Mouse (Mus musculus): ENCODE results near the gene Fam193b.
A peak's percentile ranks its signal among the peaks of the same experiment; 100 is the strongest.
"Not testable (repeated sequence)": the region's sequence is repeated elsewhere in the genome, so short reads cannot be mapped to it uniquely, and the experiment has no call there.

The Fam193b gene

DNA sequence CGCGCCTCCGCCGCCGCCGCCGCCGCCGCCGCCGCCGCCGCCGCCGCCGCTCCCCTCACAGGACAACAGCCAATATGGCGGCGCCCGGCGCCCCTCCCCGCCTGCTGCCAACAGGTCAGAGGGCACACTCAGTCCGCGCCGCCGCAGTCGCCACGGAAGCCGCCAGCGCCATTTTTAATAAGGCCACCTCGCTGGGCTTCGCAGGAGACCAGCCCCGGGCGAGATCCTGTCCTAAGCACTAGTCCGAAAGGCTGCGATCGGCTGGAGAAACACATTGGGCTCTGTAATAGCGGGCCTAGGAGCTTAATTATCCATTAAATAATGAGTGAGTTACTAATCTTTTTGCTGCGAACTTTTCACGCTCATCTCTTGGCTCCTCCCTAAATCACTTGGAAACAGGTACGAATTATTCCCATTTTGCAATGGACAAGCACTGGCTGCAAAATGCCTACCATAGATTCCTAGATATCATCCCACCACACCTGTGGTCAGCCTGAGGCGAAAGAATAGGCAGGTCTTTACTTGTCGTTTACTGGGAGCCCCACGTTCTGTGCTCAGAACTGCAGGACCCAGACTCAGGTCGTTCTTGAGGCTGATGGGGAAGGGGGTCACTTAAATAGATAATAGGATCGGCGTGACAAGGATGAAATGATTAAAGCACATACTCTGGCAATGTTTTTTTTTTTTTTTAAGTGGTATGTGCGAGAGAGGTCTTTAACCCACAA lies at the start of gene Fam193b:
Fam193b (minus strand) TSS at position 94 of the 725 bp plus-strand sequence.
- peak; percentile 93 to 94 for DNase-seq (ENCODE audit: low spot score in 2 of 2)

DNA sequence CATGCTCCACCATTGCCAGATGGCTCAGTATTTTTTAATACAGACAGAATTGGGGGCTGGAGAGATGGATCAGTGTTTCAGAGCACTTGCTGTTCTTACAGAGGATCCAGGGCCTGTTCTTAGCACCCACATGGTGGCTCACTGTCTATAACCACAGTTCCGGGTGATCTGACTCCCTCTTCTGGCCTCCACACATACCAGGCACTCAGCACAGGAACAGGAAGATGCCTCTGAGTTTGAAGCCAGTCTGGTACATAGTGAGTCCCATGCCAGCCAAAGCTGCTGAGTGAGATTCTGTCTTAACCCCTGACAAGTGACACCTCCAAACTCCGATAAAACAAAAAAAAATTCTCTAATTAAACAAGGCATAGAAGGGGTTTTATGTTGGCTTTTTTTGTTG lies 49.4 kb upstream of the Fam193b start:
- no peak for DNase-seq (ENCODE audit: low spot score in 2 of 2)

DNA sequence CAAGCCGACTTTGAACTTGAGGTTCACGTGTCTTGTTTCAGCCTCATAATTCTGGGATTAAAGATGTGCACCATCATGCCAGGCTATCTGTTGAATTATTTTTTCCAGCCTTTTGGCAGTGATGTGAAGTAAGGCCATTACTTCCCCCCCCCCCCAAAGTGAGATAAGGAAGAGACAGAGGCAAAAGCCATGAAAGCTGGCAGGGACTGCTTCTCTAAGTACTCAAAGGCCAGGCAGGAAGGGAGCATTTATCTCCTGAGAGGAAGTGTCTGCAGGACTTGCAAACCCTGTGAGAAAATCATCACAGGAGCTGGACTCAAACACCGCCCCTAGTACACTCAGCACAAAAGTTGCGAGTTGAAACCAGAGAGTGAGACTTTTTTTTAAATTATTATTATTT lies 48.4 kb upstream of the Fam193b start:
- no peak for DNase-seq (ENCODE audit: low spot score in 2 of 2)

DNA sequence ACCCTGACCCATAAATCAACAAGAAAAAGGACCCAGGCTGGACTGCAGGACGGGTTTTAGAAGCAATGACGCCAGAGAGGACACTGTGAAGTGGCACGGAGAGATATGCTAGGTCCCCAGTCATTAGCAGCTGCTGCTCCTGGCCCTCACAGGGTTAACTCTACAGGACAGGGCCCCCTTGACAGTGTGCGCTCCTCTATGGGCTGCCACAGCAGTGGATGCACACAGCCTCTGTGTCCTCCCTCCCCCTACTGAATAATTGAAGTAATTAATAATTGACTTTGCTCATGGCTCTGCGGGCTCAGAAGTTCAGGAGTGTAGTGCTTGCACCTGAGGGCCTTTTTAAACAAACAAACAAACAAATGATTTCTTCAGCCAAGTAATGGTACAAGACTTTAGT lies 42.6 kb upstream of the Fam193b start:
- no peak for DNase-seq (ENCODE audit: low spot score in 2 of 2)

DNA sequence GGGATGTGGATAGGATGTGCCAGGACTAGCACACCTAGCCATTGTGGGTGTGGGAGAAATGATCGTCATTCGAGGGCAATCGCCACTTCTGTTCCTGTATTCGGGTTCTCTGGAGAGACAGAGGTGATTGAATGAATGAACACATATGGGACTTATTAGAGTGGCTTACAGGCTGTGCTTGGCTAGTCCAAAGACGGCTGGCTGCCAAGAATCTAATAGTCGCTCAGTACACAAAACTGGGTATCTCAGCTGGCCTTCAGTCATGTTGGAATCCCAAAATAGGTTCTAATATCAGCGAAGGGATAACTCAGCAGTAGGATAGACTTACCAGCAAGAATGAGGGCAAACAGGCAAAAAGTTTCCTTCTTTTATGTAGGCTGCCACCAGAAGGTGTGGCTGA lies 41.1 kb upstream of the Fam193b start:
- DNase-seq (ENCODE audit: low spot score in 2 of 2): no peak

DNA sequence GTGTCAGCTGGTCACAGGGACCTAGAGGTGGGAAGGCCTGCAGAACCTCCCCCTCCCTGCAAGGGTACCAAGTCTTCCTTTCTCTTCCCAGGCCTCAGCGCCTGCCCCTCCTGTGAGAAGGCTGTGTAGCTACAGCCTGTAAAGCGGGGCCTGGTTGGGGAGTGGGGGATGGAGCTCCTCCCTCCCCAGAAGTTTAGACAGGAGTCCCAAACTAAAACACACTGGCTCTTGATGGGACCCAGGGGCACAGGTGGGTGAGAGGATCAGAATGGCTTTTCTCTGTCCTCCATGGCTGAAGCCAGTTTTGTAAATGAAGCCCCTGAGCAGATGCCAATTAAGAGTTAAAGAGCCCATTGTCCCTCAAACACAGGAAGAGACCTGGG lies 36.7 kb upstream of the Fam193b start:
- DNase-seq (ENCODE audit: low spot score in 2 of 2): no peak

DNA sequence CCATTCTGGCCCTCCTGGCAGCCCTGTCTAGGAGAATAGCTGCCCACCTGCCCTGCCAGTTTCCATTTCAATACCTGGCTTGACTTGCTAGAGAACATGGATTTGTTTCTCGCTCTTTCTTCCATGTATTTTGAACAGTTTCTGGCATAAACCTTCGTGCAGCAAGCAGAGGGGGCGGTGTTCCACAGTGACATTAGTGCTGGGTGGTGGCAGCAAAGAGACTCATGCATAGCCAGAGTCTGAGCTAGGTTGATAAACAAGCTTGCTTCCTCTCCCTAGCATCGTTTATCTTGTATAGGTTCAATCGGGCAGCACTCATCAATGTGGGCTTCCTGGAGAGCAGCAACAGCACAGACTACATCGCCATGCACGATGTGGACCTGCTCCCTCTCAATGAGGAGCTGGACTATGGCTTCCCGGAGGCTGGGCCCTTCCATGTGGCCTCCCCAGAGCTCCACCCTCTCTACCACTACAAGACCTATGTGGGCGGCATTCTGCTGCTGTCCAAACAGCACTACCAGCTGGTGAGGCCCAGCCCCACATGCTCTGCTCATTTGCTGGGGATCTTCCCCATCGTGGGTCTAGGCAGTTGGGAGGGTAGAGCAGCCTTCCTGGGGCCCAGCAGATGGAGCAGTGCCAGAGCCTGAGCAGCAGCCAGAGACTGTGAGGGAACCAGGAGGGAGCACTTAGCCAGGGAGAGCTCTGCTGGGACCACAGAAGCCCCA lies 36.1 kb upstream of the Fam193b start:
- DNase-seq (ENCODE audit: low spot score in 2 of 2): no peak

DNA sequence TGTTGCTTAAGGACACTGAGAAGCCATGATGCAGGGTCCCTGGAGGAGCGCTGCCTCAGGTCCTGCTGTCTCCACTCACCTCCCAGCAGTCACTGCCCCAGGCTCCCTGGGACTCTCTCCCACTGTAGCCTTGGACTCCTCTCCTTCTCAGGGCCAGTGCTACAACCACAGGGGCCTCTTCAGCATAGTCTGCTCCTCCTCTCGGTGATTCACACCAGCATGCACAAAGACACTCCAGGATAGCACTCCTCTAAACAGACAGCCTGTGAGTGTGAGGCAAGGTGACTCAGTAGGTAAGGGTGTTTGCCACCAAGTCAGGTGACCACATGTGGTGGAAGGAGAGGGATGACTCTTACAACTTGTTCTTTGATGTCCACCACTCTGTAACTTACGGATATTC lies 33.7 kb upstream of the Fam193b start:
- DNase-seq (ENCODE audit: low spot score in 2 of 2): no peak

DNA sequence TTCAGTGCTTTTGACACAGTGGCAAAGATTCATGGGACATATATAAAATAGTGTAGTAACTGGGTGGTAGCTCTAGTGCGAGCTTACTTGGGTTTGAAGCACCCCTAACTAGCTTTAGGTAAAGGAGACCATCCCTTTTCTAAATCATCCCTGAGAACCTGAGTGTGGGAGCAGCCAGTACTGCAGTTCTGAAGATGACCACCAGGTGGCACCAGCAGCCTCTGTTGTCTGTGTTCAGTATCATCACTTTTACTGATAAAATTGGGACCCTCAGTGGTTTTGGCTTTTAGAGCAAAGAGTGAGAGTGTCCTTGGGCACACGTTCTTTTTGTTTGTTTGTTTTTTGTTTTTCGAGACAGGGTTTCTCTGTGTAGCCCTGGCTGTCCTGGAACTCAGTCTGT lies 30.7 kb upstream of the Fam193b start:
- peak; percentile 84 to 87 for DNase-seq (ENCODE audit: low spot score in 2 of 2)

DNA sequence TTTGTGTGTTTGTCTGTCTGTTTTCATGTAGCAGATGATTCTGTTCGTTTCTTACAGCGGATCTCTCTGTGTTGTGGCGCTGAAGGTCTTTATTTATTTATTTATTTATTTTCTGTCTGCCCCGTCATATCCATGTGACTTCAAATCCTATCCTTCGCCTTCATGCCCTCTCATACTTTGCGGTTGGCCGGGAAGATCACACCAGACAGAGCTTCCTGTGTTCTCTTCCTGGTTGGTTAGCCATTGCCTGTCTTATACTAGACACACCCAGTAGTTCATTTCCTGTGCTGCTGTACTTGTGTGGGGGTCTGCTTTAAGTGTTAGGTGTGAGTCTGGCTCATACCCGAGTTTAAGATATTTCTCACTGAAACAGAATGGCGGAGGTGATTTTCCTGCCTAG lies 29.7 kb upstream of the Fam193b start:
- no peak for DNase-seq (ENCODE audit: low spot score in 2 of 2)

DNA sequence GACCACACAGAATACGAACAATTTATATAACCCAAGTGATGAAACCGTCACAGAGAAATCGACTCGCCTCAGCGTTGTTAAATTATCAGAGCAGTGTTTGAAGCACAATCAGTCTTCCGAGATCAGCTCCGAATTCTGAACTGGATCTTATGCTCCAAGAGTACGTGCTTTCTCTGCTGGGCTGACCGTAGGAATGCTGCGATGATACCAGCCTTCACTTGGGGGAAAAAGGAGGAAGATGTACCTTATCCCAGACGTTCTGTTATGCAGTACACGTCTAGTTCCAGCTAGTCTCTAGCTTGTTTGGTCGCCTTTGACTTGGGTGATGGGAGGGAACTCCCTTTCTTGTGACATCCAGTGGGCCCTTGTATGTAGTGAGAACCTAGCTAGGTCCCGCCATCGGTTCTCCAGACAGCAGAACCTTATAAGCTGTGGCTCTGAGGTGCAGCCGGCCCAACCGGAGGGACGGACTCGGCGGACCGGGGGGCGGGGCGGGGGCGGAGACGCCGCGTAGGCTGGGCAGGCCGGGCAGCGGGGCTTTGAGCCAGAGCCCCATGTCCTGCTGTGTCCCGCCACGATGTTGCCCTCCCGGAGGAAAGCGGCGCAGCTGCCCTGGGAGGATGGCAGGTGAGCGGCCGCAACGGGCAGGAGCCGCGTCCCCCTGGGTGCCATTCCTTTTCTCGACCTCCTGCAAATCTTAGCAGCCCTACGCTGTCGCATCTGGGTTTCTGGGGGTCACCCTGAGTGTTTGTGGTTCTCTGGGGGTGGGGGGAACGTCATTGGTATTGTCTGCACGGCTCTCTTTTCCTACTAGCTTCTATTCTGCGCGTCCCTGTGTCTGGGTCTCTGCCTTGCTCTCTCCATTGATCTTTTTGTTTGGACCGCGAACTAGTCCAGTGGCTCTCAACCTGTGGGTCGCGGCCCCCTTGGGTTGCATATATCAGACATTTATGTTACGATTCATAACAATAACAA lies 28.9 kb upstream of the Fam193b start, which contains the start of gene B4galt7:
B4galt7 (plus strand) TSS at position 331 of the 975 bp plus-strand sequence.
- peak; percentile 87 to 88 for DNase-seq (ENCODE audit: low spot score in 2 of 2)

DNA sequence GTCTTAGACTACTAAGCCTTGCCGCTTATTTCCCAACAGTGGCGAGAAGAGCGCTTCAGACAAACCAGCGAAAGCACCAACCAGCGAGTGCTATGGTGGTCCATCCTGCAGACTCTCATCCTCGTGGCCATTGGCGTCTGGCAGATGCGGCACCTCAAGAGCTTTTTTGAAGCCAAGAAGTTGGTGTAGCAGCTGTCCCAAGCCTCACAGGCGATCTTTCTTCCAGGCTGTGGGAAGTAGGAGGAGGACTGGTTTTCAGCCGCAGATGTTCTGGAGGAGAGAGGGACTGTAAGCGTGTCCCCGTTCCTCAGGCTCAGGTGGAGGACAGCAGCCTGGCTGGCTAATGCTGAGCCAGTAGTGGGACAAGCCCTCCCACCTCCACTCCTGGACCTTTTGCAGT lies 25.9 kb upstream of the Fam193b start:
- peak in 1 of 2 experiments; percentile 55 for DNase-seq (ENCODE audit: low spot score in 2 of 2)

DNA sequence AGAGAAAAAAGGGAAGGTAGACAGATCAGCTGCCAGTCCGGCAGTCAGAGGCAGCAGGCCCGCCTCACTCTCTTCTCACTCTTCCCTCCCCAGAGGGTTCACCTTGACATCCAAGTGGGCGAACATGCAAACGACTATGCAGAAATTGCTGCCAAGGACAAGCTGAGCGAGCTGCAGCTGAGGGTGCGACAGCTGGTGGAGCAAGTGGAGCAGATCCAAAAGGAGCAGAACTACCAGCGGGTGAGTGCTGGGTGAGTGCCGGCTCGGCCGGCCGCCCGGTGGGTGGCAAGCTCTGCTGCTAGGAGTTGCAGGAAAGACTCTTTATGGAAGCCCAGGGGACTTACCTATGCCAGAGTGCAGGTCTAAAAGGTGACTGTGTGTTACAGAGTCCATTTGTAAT lies 24.5 kb upstream of the Fam193b start:
- peak; percentile 72 to 86 for DNase-seq (ENCODE audit: low spot score in 2 of 2)

DNA sequence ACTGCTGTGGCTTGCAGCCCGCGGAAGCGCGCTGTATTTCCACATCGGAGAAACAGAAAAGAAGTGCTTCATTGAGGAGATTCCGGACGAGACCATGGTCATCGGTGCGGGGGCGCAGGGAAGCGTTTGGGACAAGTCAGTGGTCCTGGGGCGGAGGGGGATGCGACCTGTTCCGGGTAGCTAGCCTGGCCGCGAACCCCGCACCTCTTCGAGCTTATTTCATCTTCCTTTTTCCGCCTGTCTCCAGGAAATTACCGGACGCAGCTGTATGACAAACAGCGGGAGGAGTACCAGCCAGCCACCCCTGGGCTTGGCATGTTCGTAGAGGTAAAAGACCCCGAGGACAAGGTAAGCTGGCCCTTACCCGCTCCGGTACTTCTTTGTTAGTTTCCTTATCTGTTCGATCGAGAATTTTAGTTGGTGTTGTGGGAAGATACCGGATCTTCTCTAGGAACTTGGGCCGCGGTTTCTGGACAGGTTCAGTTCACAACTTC lies 22.4 kb upstream of the Fam193b start:
- no peak for DNase-seq (ENCODE audit: low spot score in 2 of 2)

DNA sequence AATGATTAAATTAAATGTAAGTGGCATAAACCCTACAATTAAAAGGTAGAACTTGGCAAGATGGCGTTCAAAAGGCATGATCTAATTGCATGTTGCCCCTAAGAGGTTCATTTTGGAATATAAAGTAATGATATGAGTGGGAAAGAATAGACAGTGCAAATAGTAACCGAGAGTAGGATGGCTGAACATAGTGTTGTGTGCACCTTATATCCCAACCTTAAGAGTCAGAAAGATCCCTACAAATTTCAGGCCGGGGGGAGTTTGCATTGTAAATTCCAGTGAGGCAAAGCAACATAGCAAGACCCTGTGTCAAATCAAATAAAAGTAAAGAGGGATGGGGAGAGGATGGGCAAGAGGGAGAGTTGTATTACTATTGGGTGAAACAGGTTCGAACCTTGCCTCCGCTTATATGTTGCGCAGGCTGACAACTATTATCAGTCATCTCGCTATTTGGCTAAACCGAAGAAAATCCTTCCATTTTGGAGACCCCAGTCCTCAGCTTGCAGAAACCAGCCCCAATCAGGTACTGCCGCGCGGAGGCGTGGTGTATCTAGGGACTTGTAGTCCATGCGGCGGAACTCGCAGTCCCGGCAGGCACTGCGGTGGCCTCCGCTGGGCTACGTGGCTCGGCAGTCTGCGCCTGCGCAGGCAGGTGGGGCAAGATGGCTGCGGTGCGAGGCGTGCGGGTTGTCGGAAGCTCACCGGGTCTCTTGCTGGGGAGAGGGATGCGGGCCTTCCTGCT lies 21.8 kb upstream of the Fam193b start:
- peak; percentile 97 to 98 for DNase-seq (ENCODE audit: low spot score in 2 of 2)

DNA sequence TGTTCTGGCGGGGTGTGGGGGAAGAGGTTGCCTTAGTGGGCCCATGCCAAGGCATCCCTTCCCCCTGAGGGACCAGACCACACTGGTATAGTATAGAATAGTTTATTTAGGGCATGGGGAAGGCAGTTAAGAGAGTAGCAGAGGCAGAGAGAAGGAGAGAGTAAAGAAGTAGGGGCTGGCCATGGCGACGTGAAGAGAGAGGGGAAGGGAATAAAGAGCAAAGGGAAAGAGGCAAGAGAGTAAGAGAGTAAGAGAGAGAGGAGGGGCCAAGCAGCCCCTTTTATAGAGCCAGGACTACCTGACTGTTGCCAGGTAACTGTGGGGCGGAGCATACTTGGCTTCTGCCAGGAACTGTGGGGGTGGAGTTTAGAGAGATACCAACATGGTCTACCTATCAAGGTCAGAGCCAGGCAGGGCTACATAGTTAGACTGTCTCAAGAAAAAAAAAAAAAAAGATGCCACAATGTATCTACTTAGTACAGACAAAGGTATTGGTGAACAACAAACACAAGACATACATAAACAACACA lies 21.1 kb upstream of the Fam193b start:
- no peak for DNase-seq (ENCODE audit: low spot score in 2 of 2)

DNA sequence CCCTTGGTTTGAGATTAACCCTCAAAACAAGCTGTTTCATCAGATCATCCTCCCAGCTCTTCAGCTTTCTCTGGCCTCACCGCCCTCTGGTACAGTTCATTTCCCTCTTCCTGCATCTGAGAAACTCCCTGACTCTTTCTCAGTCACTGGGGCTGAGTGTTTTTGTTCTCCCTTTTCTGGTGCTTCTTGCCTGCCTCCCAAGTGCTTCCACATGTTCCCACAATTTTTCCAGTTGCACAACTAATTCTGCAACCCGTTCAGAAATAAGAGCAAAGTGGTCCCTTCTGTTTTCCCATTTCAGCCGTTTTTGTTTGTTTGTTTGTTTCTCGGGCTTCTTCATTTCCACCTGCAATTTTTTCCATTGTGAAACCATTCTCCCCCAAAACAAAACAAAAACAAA lies 7.2 kb upstream of the Fam193b start:
- DNase-seq (ENCODE audit: low spot score in 2 of 2): no peak

DNA sequence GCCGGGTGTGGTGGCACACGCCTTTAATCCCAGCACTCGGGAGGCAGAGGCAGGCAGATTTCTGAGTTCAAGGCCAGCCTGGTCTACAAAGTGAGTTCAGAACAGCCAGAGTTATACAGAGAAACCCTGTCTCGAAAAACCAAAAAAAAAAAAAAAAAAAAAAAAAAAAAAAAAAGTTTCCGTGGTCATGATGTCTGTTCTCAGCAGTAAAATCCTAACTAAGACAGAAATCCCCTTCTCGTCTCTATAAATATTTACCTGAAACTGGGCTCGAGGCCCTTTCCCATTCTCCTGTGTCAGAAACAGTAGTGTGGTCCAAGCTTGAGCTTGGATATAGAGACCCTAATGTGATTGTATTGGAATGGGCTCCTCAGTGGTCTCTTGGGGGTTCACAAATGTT lies 6.0 kb upstream of the Fam193b start:
- not testable (repeated sequence) for DNase-seq (ENCODE audit: low spot score in 2 of 2)

DNA sequence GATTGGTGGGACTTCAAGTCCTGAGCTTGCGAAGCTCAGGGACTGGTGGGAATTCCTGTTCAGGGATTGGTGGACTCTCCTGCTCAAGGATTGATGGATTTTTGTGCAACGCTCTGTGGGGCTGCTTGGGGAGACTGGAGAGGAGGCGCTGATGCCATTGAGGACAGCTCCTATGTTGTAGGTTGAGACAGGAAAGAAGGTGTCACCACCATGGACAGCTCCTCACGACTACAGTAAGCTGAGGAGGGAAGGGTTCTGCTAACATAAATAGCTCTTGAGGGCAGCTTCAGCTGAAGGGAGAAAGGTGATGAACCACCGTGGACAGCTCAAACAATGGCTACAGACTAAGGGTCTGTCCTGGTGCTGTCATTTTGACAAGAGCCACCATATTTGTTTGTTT lies 5.0 kb upstream of the Fam193b start:
- no peak for DNase-seq (ENCODE audit: low spot score in 2 of 2)

DNA sequence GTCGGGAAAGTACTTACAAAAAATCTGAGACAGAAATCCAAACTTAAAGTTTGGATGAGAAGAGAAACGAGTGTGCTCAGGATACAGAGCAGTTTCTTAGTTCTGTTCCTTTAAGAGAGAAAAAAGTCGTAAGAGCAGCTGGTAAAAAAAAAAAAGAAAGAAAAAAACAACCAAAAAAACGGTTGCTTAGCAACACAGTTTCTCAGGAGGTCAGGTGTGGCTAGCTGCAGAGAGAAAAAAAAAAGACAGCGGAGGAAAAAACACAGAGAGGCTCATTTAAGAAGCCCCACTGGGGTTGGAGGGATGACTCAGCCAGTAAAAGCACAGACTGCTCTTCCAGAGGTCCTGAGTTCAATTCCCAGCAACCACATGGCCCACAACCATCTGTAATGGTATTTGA lies 3.4 kb upstream of the Fam193b start:
- DNase-seq (ENCODE audit: low spot score in 2 of 2): no peak

DNA sequence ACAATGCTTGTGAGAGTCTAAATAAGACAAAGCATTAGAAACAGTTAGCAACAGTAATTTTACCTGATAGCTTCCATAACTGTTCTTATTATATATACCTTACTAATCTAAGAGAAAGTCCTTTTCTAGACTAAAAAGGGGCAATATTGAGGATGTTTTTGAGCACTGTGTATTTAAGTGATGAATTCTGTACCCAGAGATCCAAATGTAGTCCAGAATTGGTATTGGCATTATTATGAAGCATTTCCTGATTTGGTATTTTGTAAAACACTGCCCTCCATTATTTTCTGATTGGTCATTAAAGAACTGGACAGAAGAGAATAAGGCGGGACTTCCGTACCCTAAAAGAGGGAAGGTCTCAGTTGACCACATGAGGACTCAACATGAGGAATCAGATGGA lies 2.5 kb upstream of the Fam193b start, which contains the start of gene Tmed9:
Tmed9 (plus strand) TSS at position 301 of the 400 bp plus-strand sequence.
- DNase-seq (ENCODE audit: low spot score in 2 of 2): no peak

Measured in frontal cortex, postnatal 36 days (tissue).